Mouse (Mus musculus): ENCODE data around the gene BC029722.
A peak's percentile ranks its signal among the peaks of the same experiment; 100 is the strongest.

DNA sequence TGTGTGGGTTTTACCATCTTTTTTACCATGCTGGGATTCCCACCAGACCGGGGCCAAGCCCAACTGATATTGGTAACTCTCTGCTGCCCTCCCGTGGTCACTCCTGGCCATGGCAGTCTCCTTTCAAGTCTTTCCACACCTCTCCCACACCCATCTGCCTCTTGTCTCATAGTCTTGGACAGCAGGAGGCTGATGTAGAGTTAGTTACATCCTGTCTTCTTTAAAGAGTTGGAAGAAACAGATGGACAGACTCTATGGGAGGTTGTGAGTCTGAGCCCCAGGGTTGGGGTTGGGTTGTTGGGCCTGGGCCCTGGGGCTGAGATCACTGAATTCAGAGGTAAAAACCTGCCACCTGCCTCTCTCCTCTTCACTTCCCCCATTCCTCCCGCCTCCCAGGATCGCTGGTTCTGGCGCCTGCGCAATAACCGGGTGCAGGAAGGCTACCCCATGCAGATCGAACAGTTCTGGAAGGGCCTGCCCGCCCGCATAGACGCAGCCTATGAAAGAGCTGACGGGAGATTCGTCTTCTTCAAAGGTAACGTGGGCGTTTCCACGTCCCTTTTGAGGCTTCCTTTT is 7.3 kb downstream of the BC029722 start:
- no peak for TF ChIP-seq POLR2A (IDR thresholded peaks at IDR 0.05; ENCODE audit: borderline replicate concordance, insufficient read depth, low read length)
- peak; percentile 98 for TF ChIP-seq CTCF (IDR thresholded peaks at IDR 0.05; ENCODE audit: borderline replicate concordance, insufficient read depth, low read depth, low read length)

Data from cerebellum, adult 2 months (tissue).